Mouse (Mus musculus) bone marrow macrophage, adult 2 months (primary cell): ENCODE results near the gene Spry1.

ENCODE experiments used
- CTCF ChIP-seq: IDR thresholded peaks from 2 replicates; pipeline ENCODE4 v1.5.1; 2012; ENCODE audit warnings: low read depth, mild to moderate bottlenecking, low read length, moderate library complexity
- POLR2A ChIP-seq: IDR thresholded peaks from 2 replicates; pipeline ENCODE4 v1.6.1; 2012; ENCODE audit warnings: mild to moderate bottlenecking, low read depth, low read length, borderline replicate concordance

DNA sequence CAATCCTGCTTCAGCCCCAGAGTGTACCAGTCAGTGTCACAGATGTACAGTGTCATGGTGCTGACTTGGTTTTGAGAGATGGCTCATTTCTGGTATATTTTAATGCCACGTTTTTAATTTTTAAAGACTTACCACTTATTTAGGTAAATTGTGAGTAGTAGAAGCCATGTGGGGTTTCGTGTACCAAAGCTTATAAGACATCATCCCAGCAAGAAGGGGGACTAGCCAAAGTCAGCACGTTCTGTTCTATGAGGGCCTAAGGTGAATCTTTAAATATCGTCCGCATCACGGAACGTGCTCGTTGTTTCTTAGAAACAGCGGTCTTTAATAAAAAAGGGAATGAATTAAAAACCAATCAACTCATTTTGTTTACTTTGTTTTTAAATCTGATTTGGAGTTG lies 6.5 kb downstream of the Spry1 start:
- TF ChIP-seq CTCF (no peak), POLR2A (no peak)
